Mouse (Mus musculus) cerebellum, adult (tissue): ENCODE results near the gene Vmn1r208.
"Not testable (repeated sequence)": the region's sequence is repeated elsewhere in the genome, so short reads cannot be mapped to it uniquely, and the experiment has no call there.

Experiments
- ATAC-seq: cut with Nextera tagmentation; 2 replicates; pipeline ENCODE4 v1.9.2; 2017; ENCODE audit warnings: mild to moderate bottlenecking, moderate library complexity, mixed read lengths; ENCODE audit not compliant: insufficient number of reproducible peaks, low FRiP score, low TSS enrichment

Vmn1r208 gene

GRCm38 (mm10) chr13:22777300-22777699 is at the start of gene Vmn1r208:
TSS of gene Vmn1r208 (minus strand) at chr13:22777400.
- ATAC-seq, result not testable (repeated sequence)

DNA sequence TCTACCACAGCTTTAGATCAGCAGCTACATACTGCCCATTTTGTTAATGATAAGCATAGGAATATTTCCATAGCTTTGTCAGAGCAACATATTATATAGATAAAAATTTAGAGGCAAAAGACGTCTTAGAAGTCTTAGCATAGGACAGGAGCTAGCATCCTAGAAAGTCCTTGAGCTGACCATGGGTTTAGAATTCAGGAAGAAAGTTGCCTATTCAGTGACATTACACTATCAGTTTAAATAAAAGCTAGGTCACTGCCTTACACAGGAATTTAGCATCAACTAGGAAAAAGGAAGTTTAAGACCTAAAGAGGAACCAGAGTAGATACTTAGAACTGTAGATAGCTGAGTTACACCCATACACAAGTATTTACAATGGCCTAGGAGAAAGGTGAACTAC is 44.4 kb upstream of the Vmn1r208 start:
- not testable (repeated sequence) for ATAC-seq

- not testable (repeated sequence) for ATAC-seq
Observed at GRCm38 (mm10) chr13:22809582-22809981, 32.4 kb upstream of the Vmn1r208 start, which contains the start of gene Vmn1r209. TSS of gene Vmn1r209 (minus strand) at chr13:22809682.

GRCm38 (mm10) chr13:22788096-22788495 is 10.9 kb upstream of the Vmn1r208 start:
- not testable (repeated sequence) for ATAC-seq

DNA sequence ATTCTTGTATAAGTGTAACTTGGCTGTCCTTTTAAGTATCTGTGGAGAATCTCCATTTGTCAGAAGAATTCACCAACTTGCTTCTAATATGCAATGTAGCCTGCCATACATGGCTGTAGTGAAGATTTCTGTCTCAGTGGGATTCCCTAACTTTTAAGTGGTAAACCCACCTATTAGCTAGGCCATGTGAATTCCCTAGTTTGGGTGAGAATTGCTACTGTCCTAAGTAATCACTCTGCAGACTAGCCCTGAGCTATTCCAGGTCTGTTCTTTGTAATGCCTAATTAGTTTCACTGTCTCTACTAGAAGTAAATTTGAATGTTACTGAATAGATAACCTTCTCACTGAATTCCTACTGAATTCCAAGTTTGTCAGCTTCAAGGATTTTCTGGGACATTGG is 7.0 kb upstream of the Vmn1r208 start:
- ATAC-seq, result not testable (repeated sequence)

GRCm38 (mm10) chr13:22771592-22771991 is 5.6 kb downstream of the Vmn1r208 start:
- ATAC-seq, result not testable (repeated sequence)

GRCm38 (mm10) chr13:22747524-22747923 is 29.7 kb downstream of the Vmn1r208 start:
- no peak for ATAC-seq

DNA sequence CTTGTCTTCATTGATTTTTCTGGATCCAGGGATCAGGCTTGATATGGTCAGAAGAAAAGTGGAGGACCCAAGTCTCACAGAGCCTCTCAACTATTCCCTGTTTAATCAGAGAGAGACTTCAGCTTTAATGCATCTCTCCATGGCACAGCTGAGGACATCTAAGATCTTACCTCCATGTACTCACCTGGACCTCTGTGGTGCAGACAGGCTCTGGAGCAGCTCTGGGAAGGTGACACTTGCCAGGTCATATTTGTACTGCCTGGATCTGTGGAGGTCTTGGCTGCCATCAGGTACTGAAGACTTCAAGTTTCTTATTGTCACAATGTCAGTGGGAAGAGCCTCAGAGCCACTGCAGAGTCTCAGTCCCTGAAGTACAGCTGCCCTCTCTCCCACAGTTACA is 47.7 kb downstream of the Vmn1r208 start, which contains the start of gene Vmn1r207-ps:
Gene Vmn1r207-ps (minus strand): TSS at position 101 of the 400 bp plus-strand sequence.
- ATAC-seq, result not testable (repeated sequence)
